Mouse (Mus musculus) gastrocnemius, postnatal 36 days (tissue): Measurements from ENCODE around the gene Tsfm. TPM values are rescaled to one million over a fixed set of nuclear protein-coding genes. Genes with fewer than 3 reads are reported as not detected.

Experiments used
- DNase-seq, 2 experiments: peaks; one replicate each; pipeline ENCODE4 v3.0.0; 2022
- intact Hi-C: fragments of 180-260 bp; cut with DNase I; formaldehyde crosslinking; loops from one replicate; pipeline ENCODE4 v1.15.1; 2025
- microRNA-seq, 2 experiments: library from miRNA; unstranded; fragments of <30 nt; microRNA quantifications; one replicate each; pipeline ENCODE4 v1.2.0; 2021
- total RNA-seq, 2 experiments: library from RNA; stranded (reverse); gene quantifications; 2 replicates each; pipeline ENCODE4 v1.2.3; 2021

Gene Tsfm
- total RNA-seq, 2 experiments from 2014 or later, result 20.5 to 21.7 TPM

DNA sequence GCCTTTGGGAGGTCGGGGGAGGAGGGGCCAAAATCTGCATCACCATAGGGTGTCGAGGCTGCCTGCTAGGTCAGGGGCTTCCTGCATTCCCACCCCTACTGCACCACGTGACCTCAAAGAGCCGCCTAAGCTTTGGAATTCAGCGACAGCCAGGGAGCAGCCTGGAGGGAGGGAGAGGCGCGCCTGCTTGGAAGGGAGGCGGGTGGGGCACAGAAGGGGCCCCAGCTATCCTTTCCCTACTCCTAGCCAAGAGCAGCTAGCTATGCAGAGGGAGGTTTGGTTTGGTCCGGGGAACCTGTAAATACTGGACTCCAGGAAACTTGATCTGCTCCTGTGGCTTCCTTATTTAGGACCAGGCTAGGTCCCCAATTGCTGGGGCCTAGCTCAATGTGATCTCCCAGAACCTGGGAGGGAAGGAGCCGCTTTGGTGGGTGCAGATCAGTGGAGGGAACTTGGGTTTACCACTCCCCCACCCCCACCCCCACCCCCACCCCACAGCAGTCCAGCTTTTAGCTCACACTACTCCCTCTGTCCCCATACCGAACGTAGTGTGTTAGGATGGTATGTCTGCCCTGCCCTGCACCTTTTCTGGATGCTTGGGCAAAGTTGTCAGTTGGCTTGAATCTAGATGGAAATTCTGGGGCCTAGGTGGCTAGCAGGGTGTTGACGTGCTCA lies 58.5 kb downstream of the Tsfm start:
- DNase-seq, result no peak
- intact Hi-C loops, result no loop called here

DNA sequence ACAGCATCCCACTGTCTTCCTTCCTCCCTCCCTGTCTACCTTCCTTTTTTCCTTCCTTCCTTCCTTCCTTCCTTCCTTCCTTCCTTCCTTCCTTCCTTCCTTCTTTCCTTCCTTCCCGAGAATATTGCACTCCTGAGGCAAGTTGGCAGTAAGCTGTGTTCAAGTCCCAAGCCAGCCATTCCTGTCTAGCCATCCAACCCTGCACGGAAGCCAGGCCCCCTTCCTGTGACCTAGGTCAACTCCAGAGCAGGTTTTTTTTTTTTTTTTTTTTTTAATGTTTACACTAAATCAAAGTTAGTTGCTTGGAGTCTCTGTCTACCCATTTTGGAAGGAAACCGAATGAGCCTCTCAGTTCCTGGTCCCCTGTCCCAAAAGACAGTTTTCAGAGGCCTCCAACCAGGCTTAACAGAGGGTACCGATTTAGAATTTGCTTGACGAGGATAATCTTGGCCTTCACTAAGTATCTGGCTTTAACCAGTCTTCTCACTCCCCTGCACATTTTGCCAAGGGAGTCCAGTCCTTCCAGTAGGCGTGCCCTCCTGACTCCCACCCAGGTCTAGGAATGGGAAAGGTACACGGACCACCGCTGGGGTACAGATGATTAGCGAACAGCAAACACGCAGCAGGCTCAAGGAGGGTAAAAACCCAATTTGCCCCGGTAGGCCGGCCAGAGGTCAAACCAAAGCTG lies 59.1 kb downstream of the Tsfm start:
- intact Hi-C loops, result no loop called here
- DNase-seq, result no peak

DNA sequence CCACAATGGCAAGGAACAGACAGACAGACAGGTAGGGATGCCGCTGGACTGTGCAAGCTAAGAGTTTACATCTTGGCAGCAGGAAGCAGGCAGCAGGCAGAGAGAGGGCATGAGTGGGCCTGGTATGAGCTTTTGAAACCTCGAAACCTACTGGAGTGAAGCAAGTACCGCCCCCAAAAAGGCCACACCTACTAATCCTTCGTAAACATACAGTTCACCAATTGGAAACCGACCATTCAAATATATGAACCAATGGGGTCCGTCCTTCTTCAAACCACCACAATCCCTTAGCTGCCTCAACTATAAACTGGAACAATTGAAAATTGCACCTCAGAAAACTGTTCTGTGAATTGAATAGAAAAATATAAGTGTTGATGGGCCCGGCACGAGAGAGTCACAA lies 66.8 kb downstream of the Tsfm start:
- intact Hi-C loops, result no loop called here
- no peak for DNase-seq

DNA sequence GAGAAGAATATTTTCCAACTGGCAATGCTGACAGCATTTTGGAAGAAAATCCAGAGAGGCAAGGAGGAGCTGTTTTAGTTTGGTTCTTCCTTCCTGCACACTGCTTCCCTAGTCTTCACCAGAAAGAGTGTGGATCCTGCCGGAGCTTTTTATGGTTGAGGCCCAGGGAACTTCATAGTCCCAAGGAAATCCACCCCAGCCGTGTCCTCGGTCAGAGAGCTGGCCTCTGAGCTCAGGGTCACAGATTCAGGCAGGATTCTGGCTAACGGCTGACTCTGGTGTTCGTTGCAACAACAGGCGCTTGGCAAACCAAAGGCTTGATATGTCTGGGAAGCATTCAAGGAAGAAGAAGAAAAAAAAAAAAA lies 67.7 kb downstream of the Tsfm start:
- DNase-seq, result no peak
- intact Hi-C loops, result no loop called here

DNA sequence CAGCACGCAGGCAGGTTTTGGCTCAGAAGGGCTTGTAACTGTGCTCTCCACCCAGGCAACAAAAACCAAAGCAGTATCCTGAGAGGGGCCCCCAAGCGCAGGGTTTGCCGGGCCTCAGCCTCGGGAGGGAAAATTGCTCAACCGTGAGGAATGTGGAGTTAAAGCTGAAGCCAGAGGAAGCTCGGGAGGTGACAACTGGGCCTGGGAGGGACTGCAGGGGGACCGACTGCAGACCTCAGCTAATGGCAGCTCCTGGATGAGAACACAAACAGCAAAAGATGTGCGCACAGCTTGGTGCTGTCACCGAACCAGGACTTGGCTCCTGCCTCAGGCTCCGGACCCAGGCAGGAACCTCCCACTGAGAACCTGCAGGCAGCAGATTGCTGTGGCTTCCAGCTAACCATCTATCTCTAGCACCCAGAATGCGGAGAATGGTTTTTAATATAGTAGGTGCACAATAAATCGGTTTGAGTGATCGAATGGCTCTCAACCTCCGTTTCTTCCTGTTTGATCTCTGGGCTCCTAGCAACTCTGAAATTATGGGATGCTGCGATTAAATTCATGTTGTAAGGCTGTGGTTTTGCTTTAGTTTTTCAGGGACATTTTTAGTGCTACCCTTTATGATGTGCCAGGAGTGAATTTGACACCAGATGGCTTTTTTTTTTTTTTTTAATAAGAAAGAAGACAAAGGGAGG lies 68.2 kb downstream of the Tsfm start:
- intact Hi-C loops, result no loop called here
- peak; percentile 54 to 64 for DNase-seq

DNA sequence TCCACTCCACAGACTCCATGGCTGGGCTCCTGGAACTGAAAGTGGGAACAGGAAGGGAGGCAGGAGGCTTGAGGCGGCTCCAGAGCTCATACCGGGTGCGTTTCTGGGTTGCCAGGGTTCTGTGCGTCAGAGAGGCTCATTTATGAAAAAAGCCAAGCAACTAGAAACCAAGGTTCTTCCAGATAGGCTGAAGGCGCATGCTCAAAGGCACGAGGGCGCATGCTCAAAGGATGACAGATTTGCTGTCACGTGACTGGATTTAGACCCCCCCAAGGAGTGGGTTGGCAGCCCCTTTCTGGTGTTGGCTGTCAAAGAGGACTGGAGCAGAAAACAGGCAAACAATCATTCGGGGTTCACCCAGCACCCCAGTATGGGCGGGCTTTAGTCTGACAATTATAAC lies 68.9 kb downstream of the Tsfm start:
- DNase-seq, result peak; percentile 75
- intact Hi-C loops, result no loop called here

Small RNA genes within 50 kb of the gene (microRNA-seq; reads per million reads assigned to microRNA genes)
- 43.8 to 945 reads per million in 2 experiments for gene Mir26a-2
- 0 to 1.5 reads per million in 2 experiments for gene Mir546

Other genes with a start within 250 kb of the Tsfm start
- 1 to 10 TPM; 1.3 to 1.7 TPM for gene Atp23, start 129.5 kb downstream of the Tsfm start, total RNA-seq
- gene Ctdsp2, start 52.1 kb downstream of the Tsfm start, total RNA-seq, result 100 to 1,000 TPM in 1 of 2 experiments, 10 to 100 TPM in 1; 83.2 to 103 TPM
- 1 to 10 TPM; 1.8 to 2.0 TPM for gene Avil, start 30.1 kb downstream of the Tsfm start, total RNA-seq
- gene Mettl1, start 10.6 kb upstream of the Tsfm start, total RNA-seq, result 10 to 100 TPM in 1 of 2 experiments, 1 to 10 TPM in 1; 8.2 to 10.0 TPM
- gene Eef1akmt3, start 10.7 kb upstream of the Tsfm start, total RNA-seq, result under 1 TPM in 1 of 2 experiments, not detected in 1; 0.10 TPM
- under 1 TPM; 0.10 to 0.15 TPM for gene Cyp27b1, start 17.4 kb upstream of the Tsfm start, total RNA-seq
- under 1 TPM; 0.64 to 0.66 TPM for gene March9, start 29.3 kb upstream of the Tsfm start, total RNA-seq
- 10 to 100 TPM; 29.7 to 38.9 TPM for gene Cdk4, start 32.7 kb upstream of the Tsfm start, total RNA-seq
- gene Tspan31, start 39.4 kb upstream of the Tsfm start, total RNA-seq, result 10 to 100 TPM; 22.1 to 25.0 TPM
- gene Agap2, start 44.4 kb upstream of the Tsfm start, total RNA-seq, result 1 to 10 TPM; 2.1 to 2.9 TPM
- 10 to 100 TPM; 10.7 to 11.4 TPM for gene Os9, start 90.3 kb upstream of the Tsfm start, total RNA-seq
- 1 to 10 TPM in 1 of 2 experiments, under 1 TPM in 1; 0.69 to 1.0 TPM for gene B4galnt1, start 134.4 kb upstream of the Tsfm start, total RNA-seq
- 1 to 10 TPM; 4.8 to 5.1 TPM for gene Slc26a10, start 149.8 kb upstream of the Tsfm start, total RNA-seq
- gene Arhgef25, start 159.2 kb upstream of the Tsfm start, total RNA-seq, result 1 to 10 TPM; 8.3 to 9.4 TPM
- 10 to 100 TPM; 21.2 to 24.6 TPM for gene Dtx3, start 164.9 kb upstream of the Tsfm start, total RNA-seq
- 1 to 10 TPM; 5.6 to 6.1 TPM for gene Pip4k2c, start 180.7 kb upstream of the Tsfm start, total RNA-seq
- gene Kif5a, start 232.5 kb upstream of the Tsfm start, total RNA-seq, result under 1 TPM; 0.20 to 0.66 TPM
- gene Dctn2, start 235.5 kb upstream of the Tsfm start, total RNA-seq, result 10 to 100 TPM; 86.8 to 91.8 TPM